Mouse (Mus musculus): Measurements from ENCODE around the gene Ivl. TPM values are rescaled to one million over a fixed set of nuclear protein-coding genes. Genes with fewer than 3 reads are reported as not detected.

Ivl gene
- polyA plus RNA-seq, 1 experiment from 2014 or later: not detected

GRCm38 (mm10) chr3:92568752-92569151 is 4.8 kb downstream of the Ivl start:
- 74% methylated on average over 2 of the region's 2 CpGs for WGBS
- H3K9ac ChIP-seq (ENCODE audit: low read length): no peak overlapping the region
- no peaks in the 10 kb centered on the region for H3K36me3 ChIP-seq (ENCODE audit: control insufficient read depth, insufficient read depth, low read length)
- no peak overlapping the region for H3K27ac ChIP-seq (replicated peaks in 1 of 2; ENCODE audit: control insufficient read depth in 1 of 2, insufficient read depth in 1 of 2, low read depth in 2 of 2, low read length in 2 of 2)
- no peak for ATAC-seq (ENCODE audit: insufficient number of reproducible peaks, insufficient read depth, low FRiP score, low read depth)
- no peaks in the 10 kb centered on the region for H3K4me1 ChIP-seq (ENCODE audit: control insufficient read depth in 2 of 2, insufficient read depth in 2 of 2, low read length in 2 of 2)
- H3K4me2 ChIP-seq (ENCODE audit: low read length): no peak overlapping the region
- H3K9me3 ChIP-seq (ENCODE audit: control insufficient read depth, low read length): no peaks in the 10 kb centered on the region
- H3K4me3 ChIP-seq (ENCODE audit: control insufficient read depth in 1 of 2, insufficient read depth in 1 of 2, low read depth in 1 of 2, low read length in 2 of 2): no peak overlapping the region
- no peaks in the 10 kb centered on the region for H3K27me3 ChIP-seq (ENCODE audit: control insufficient read depth, insufficient read depth, low read length)

GRCm38 (mm10) chr3:92565418-92565817 is 8.1 kb downstream of the Ivl start:
- Histone ChIP-seq H3K9me3 (ENCODE audit: control insufficient read depth, low read length) (no peaks in the 10 kb centered on the region), H3K4me1 (ENCODE audit: control insufficient read depth in 2 of 2, insufficient read depth in 2 of 2, low read length in 2 of 2) (no peaks in the 10 kb centered on the region), H3K36me3 (ENCODE audit: control insufficient read depth, insufficient read depth, low read length) (no peaks in the 10 kb centered on the region), H3K27ac (replicated peaks in 1 of 2; ENCODE audit: control insufficient read depth in 1 of 2, insufficient read depth in 1 of 2, low read depth in 2 of 2, low read length in 2 of 2) (no peak overlapping the region), H3K27me3 (ENCODE audit: control insufficient read depth, insufficient read depth, low read length) (no peaks in the 10 kb centered on the region), H3K4me3 (ENCODE audit: control insufficient read depth in 1 of 2, insufficient read depth in 1 of 2, low read depth in 1 of 2, low read length in 2 of 2) (no peak overlapping the region), H3K4me2 (ENCODE audit: low read length) (no peak overlapping the region), H3K9ac (ENCODE audit: low read length) (no peak overlapping the region)
- ATAC-seq (ENCODE audit: insufficient number of reproducible peaks, insufficient read depth, low FRiP score, low read depth): no peak

GRCm38 (mm10) chr3:92534411-92534810 is 39.1 kb downstream of the Ivl start, which contains the start of gene 2310046K23Rik:
2310046K23Rik (minus strand) TSS chr3:92534511.
- no peaks in the 10 kb centered on the region for H3K36me3 ChIP-seq (ENCODE audit: control insufficient read depth, insufficient read depth, low read length)
- ATAC-seq (ENCODE audit: insufficient number of reproducible peaks, insufficient read depth, low FRiP score, low read depth): no peak
- 74% methylated on average over 3 of the region's 3 CpGs for WGBS
- H3K4me2 ChIP-seq (ENCODE audit: low read length): no peak within 1 kb of the TSS
- H3K27me3 ChIP-seq (ENCODE audit: control insufficient read depth, insufficient read depth, low read length): no peaks in the 10 kb centered on the region
- no peaks in the 10 kb centered on the region for H3K9me3 ChIP-seq (ENCODE audit: control insufficient read depth, low read length)
- no peak within 1 kb of the TSS for H3K27ac ChIP-seq (replicated peaks in 1 of 2; ENCODE audit: control insufficient read depth in 1 of 2, insufficient read depth in 1 of 2, low read depth in 2 of 2, low read length in 2 of 2)
- H3K9ac ChIP-seq (ENCODE audit: low read length): no peak within 1 kb of the TSS
- no peaks in the 10 kb centered on the region for H3K4me1 ChIP-seq (ENCODE audit: control insufficient read depth in 2 of 2, insufficient read depth in 2 of 2, low read length in 2 of 2)
- no peak within 1 kb of the TSS for H3K4me3 ChIP-seq (ENCODE audit: control insufficient read depth in 1 of 2, insufficient read depth in 1 of 2, low read depth in 1 of 2, low read length in 2 of 2)

Other genes starting within 250 kb of the Ivl start
- gene Sprr2d, start 234.6 kb downstream of the Ivl start, polyA plus RNA-seq (2014; fragmentation: Nextera tagmentation; extraction: Ambion mirVana): not detected in 2 replicates
- gene Sprr2e, start 221.6 kb downstream of the Ivl start, polyA plus RNA-seq (2014; fragmentation: Nextera tagmentation; extraction: Ambion mirVana): not detected in 2 replicates
- gene Sprr2f, start 208.5 kb downstream of the Ivl start, polyA plus RNA-seq (2014; fragmentation: Nextera tagmentation; extraction: Ambion mirVana): not detected in 2 replicates
- gene Sprr2h, start 188.1 kb downstream of the Ivl start, polyA plus RNA-seq (2014; fragmentation: Nextera tagmentation; extraction: Ambion mirVana): not detected in 2 replicates
- gene Sprr2i, start 165.7 kb downstream of the Ivl start, polyA plus RNA-seq (2014; fragmentation: Nextera tagmentation; extraction: Ambion mirVana): not detected in 2 replicates
- gene Sprr2j-ps, start 155.7 kb downstream of the Ivl start, polyA plus RNA-seq (2014; fragmentation: Nextera tagmentation; extraction: Ambion mirVana): not detected in 2 replicates
- 5.2 and 5.9 TPM in 2 replicates for gene Gm9774, start 144.3 kb downstream of the Ivl start, polyA plus RNA-seq (2014; fragmentation: Nextera tagmentation; extraction: Ambion mirVana)
- gene Sprr2k, start 141.2 kb downstream of the Ivl start, polyA plus RNA-seq (2014; fragmentation: Nextera tagmentation; extraction: Ambion mirVana): not detected in 2 replicates
- gene Sprr1b, start 134.9 kb downstream of the Ivl start, polyA plus RNA-seq (2014; fragmentation: Nextera tagmentation; extraction: Ambion mirVana): not detected in 2 replicates
- gene Sprr3, start 115.0 kb downstream of the Ivl start, polyA plus RNA-seq (2014; fragmentation: Nextera tagmentation; extraction: Ambion mirVana): not detected in 2 replicates
- gene Sprr1a, start 87.8 kb downstream of the Ivl start, polyA plus RNA-seq (2014; fragmentation: Nextera tagmentation; extraction: Ambion mirVana): 0.78 TPM in 1 of 2 replicates, not detected in the other
- not detected in 2 replicates for gene Sprr4, start 73.2 kb downstream of the Ivl start, polyA plus RNA-seq (2014; fragmentation: Nextera tagmentation; extraction: Ambion mirVana)
- gene 2310046K23Rik, start 39.2 kb downstream of the Ivl start, polyA plus RNA-seq (2014; fragmentation: Nextera tagmentation; extraction: Ambion mirVana): not detected in 2 replicates
- gene Smcp, start 15.3 kb upstream of the Ivl start, polyA plus RNA-seq (2014; fragmentation: Nextera tagmentation; extraction: Ambion mirVana): not detected in 2 replicates
- not detected in 2 replicates for gene 2210017I01Rik, start 33.8 kb upstream of the Ivl start, polyA plus RNA-seq (2014; fragmentation: Nextera tagmentation; extraction: Ambion mirVana)
- gene Lce6a, start 47.9 kb upstream of the Ivl start, polyA plus RNA-seq (2014; fragmentation: Nextera tagmentation; extraction: Ambion mirVana): not detected in 2 replicates
- gene Lce1a1, start 74.6 kb upstream of the Ivl start, polyA plus RNA-seq (2014; fragmentation: Nextera tagmentation; extraction: Ambion mirVana): not detected in 2 replicates
- not detected in 2 replicates for gene Lce1b, start 83.2 kb upstream of the Ivl start, polyA plus RNA-seq (2014; fragmentation: Nextera tagmentation; extraction: Ambion mirVana)
- gene Lce1a2, start 96.6 kb upstream of the Ivl start, polyA plus RNA-seq (2014; fragmentation: Nextera tagmentation; extraction: Ambion mirVana): not detected in 2 replicates
- not detected in 2 replicates for gene Lce1c, start 105.5 kb upstream of the Ivl start, polyA plus RNA-seq (2014; fragmentation: Nextera tagmentation; extraction: Ambion mirVana)
- not detected in 2 replicates for gene Lce1d, start 113.5 kb upstream of the Ivl start, polyA plus RNA-seq (2014; fragmentation: Nextera tagmentation; extraction: Ambion mirVana)
- gene Lce1e, start 135.3 kb upstream of the Ivl start, polyA plus RNA-seq (2014; fragmentation: Nextera tagmentation; extraction: Ambion mirVana): not detected in 2 replicates
- gene Lce1f, start 146.6 kb upstream of the Ivl start, polyA plus RNA-seq (2014; fragmentation: Nextera tagmentation; extraction: Ambion mirVana): not detected in 2 replicates
- gene Gm38119, start 165.4 kb upstream of the Ivl start, polyA plus RNA-seq (2014; fragmentation: Nextera tagmentation; extraction: Ambion mirVana): not detected in 2 replicates
- gene Lce1g, start 178.6 kb upstream of the Ivl start, polyA plus RNA-seq (2014; fragmentation: Nextera tagmentation; extraction: Ambion mirVana): not detected in 2 replicates
- gene Lce1h, start 191.3 kb upstream of the Ivl start, polyA plus RNA-seq (2014; fragmentation: Nextera tagmentation; extraction: Ambion mirVana): not detected in 2 replicates
- not detected in 2 replicates for gene Lce1i, start 205.2 kb upstream of the Ivl start, polyA plus RNA-seq (2014; fragmentation: Nextera tagmentation; extraction: Ambion mirVana)
- gene Lce1j, start 216.8 kb upstream of the Ivl start, polyA plus RNA-seq (2014; fragmentation: Nextera tagmentation; extraction: Ambion mirVana): not detected in 2 replicates
- gene Lce1k, start 234.2 kb upstream of the Ivl start, polyA plus RNA-seq (2014; fragmentation: Nextera tagmentation; extraction: Ambion mirVana): not detected in 2 replicates

Data from heart, embryonic 14.5 days (tissue).